Mouse (Mus musculus): ENCODE results near the gene Igf2bp3. TPM values are rescaled to one million over a fixed set of nuclear protein-coding genes. Genes with fewer than 3 reads are reported as not detected.

Gene Igf2bp3
- polyA plus RNA-seq, 1 experiment from 2014 or later, result 73.4 TPM

GRCm38 (mm10) chr6:49068361-49068760 is 146.4 kb downstream of the Igf2bp3 start:
- Histone ChIP-seq H3K9ac (ENCODE audit: low read depth, low read length) (no peak overlapping the region), H3K27ac (ENCODE audit: low read depth, low read length) (no peak overlapping the region), H3K4me3 (ENCODE audit: low read length) (no peak overlapping the region), H3K4me1 (ENCODE audit: control insufficient read depth, insufficient read depth, low read length) (no peaks in the 10 kb centered on the region), H3K27me3 (ENCODE audit: control insufficient read depth, insufficient read depth, low read length) (no peaks in the 10 kb centered on the region), H3K9me3 (ENCODE audit: control insufficient read depth, low read length) (no peaks in the 10 kb centered on the region), H3K4me2 (replicated peaks; ENCODE audit: low read depth, low read length) (no peak overlapping the region), H3K36me3 (ENCODE audit: control insufficient read depth, insufficient read depth, low read length) (no peaks in the 10 kb centered on the region)
- 54% methylated on average over 3 of the region's 4 CpGs for WGBS
- ATAC-seq (ENCODE audit: low FRiP score, low TSS enrichment), result no peak

- Histone ChIP-seq H3K27me3 (ENCODE audit: control insufficient read depth, insufficient read depth, low read length) (no peaks in the 10 kb centered on the region), H3K27ac (ENCODE audit: low read depth, low read length) (no peak overlapping the region), H3K4me1 (ENCODE audit: control insufficient read depth, insufficient read depth, low read length) (peaks cover 5% of the 10 kb centered on the region; the same call in 1 of the 2 replicates), H3K9ac (ENCODE audit: low read depth, low read length) (no peak overlapping the region), H3K36me3 (ENCODE audit: control insufficient read depth, insufficient read depth, low read length) (no peaks in the 10 kb centered on the region), H3K4me2 (replicated peaks; ENCODE audit: low read depth, low read length) (no peak overlapping the region), H3K9me3 (ENCODE audit: control insufficient read depth, low read length) (no peaks in the 10 kb centered on the region), H3K4me3 (ENCODE audit: low read length) (no peak overlapping the region)
- WGBS, result 41% methylated on average over 8 of the region's 8 CpGs
- ATAC-seq (ENCODE audit: low FRiP score, low TSS enrichment), result no peak; the same call in 1 of the 2 replicates
Measured at GRCm38 (mm10) chr6:49057053-49058021, 157.4 kb downstream of the Igf2bp3 start.

- Histone ChIP-seq H3K36me3 (ENCODE audit: control insufficient read depth, insufficient read depth, low read length) (no peaks in the 10 kb centered on the region), H3K4me1 (ENCODE audit: control insufficient read depth, insufficient read depth, low read length) (peaks cover 5% of the 10 kb centered on the region; the same call in 1 of the 2 replicates), H3K9me3 (ENCODE audit: control insufficient read depth, low read length) (no peaks in the 10 kb centered on the region), H3K9ac (ENCODE audit: low read depth, low read length) (no peak overlapping the region), H3K27me3 (ENCODE audit: control insufficient read depth, insufficient read depth, low read length) (no peaks in the 10 kb centered on the region), H3K4me3 (ENCODE audit: low read length) (no peak overlapping the region), H3K4me2 (replicated peaks; ENCODE audit: low read depth, low read length) (no peak overlapping the region), H3K27ac (ENCODE audit: low read depth, low read length) (no peak overlapping the region)
- 83% methylated on average over 9 of the region's 9 CpGs for WGBS
- no peak for ATAC-seq (ENCODE audit: low FRiP score, low TSS enrichment)
Measured at GRCm38 (mm10) chr6:49056009-49056408, 158.7 kb downstream of the Igf2bp3 start.

GRCm38 (mm10) chr6:49055256-49055733 is 159.5 kb downstream of the Igf2bp3 start:
- Histone ChIP-seq H3K9me3 (ENCODE audit: control insufficient read depth, low read length) (no peaks in the 10 kb centered on the region), H3K36me3 (ENCODE audit: control insufficient read depth, insufficient read depth, low read length) (no peaks in the 10 kb centered on the region), H3K4me2 (replicated peaks; ENCODE audit: low read depth, low read length) (no peak overlapping the region), H3K27ac (ENCODE audit: low read depth, low read length) (no peak overlapping the region), H3K9ac (ENCODE audit: low read depth, low read length) (no peak overlapping the region), H3K27me3 (ENCODE audit: control insufficient read depth, insufficient read depth, low read length) (no peaks in the 10 kb centered on the region), H3K4me1 (ENCODE audit: control insufficient read depth, insufficient read depth, low read length) (peaks cover 5% of the 10 kb centered on the region; the same call in 1 of the 2 replicates), H3K4me3 (ENCODE audit: low read length) (no peak overlapping the region)
- ATAC-seq (ENCODE audit: low FRiP score, low TSS enrichment), result peak; percentile 28; the same call in 1 of the 2 replicates
- WGBS, result 15% methylated on average over 7 of the region's 7 CpGs

- no peak for ATAC-seq (ENCODE audit: low FRiP score, low TSS enrichment)
- Histone ChIP-seq H3K27ac (ENCODE audit: low read depth, low read length) (no peak overlapping the region), H3K4me2 (replicated peaks; ENCODE audit: low read depth, low read length) (no peak overlapping the region), H3K9ac (ENCODE audit: low read depth, low read length) (no peak overlapping the region), H3K27me3 (ENCODE audit: control insufficient read depth, insufficient read depth, low read length) (no peaks in the 10 kb centered on the region), H3K9me3 (ENCODE audit: control insufficient read depth, low read length) (no peaks in the 10 kb centered on the region), H3K36me3 (ENCODE audit: control insufficient read depth, insufficient read depth, low read length) (no peaks in the 10 kb centered on the region), H3K4me3 (ENCODE audit: low read length) (no peak overlapping the region), H3K4me1 (ENCODE audit: control insufficient read depth, insufficient read depth, low read length) (peaks cover 5% of the 10 kb centered on the region; the same call in 1 of the 2 replicates)
- WGBS, result 70% methylated on average over 5 of the region's 5 CpGs
Measured at GRCm38 (mm10) chr6:49052191-49052590, 162.6 kb downstream of the Igf2bp3 start.

GRCm38 (mm10) chr6:49050677-49051410 is 163.9 kb downstream of the Igf2bp3 start:
- Histone ChIP-seq H3K4me3 (ENCODE audit: low read length) (no peak overlapping the region), H3K4me1 (ENCODE audit: control insufficient read depth, insufficient read depth, low read length) (peaks cover 5% of the 10 kb centered on the region; the same call in 1 of the 2 replicates), H3K9me3 (ENCODE audit: control insufficient read depth, low read length) (no peaks in the 10 kb centered on the region), H3K27me3 (ENCODE audit: control insufficient read depth, insufficient read depth, low read length) (no peaks in the 10 kb centered on the region), H3K9ac (ENCODE audit: low read depth, low read length) (no peak overlapping the region), H3K36me3 (ENCODE audit: control insufficient read depth, insufficient read depth, low read length) (no peaks in the 10 kb centered on the region), H3K27ac (ENCODE audit: low read depth, low read length) (no peak overlapping the region), H3K4me2 (replicated peaks; ENCODE audit: low read depth, low read length) (no peak overlapping the region)
- ATAC-seq (ENCODE audit: low FRiP score, low TSS enrichment), result no peak
- 79% methylated on average over 11 of the region's 11 CpGs for WGBS

GRCm38 (mm10) chr6:49048395-49048794 is 166.4 kb downstream of the Igf2bp3 start:
- H3K4me2 ChIP-seq (replicated peaks; ENCODE audit: low read depth, low read length), result no peak overlapping the region
- no peak for ATAC-seq (ENCODE audit: low FRiP score, low TSS enrichment)
- no peaks in the 10 kb centered on the region for H3K9me3 ChIP-seq (ENCODE audit: control insufficient read depth, low read length)
- no peaks in the 10 kb centered on the region for H3K27me3 ChIP-seq (ENCODE audit: control insufficient read depth, insufficient read depth, low read length)
- H3K36me3 ChIP-seq (ENCODE audit: control insufficient read depth, insufficient read depth, low read length), result no peaks in the 10 kb centered on the region
- no peaks in the 10 kb centered on the region for H3K4me1 ChIP-seq (ENCODE audit: control insufficient read depth, insufficient read depth, low read length)
- H3K27ac ChIP-seq (ENCODE audit: low read depth, low read length), result no peak overlapping the region
- H3K4me3 ChIP-seq (ENCODE audit: low read length), result no peak overlapping the region
- 92% methylated on average over 10 of the region's 10 CpGs for WGBS
- no peak overlapping the region for H3K9ac ChIP-seq (ENCODE audit: low read depth, low read length)

- no peak overlapping the region for H3K9ac ChIP-seq (ENCODE audit: low read depth, low read length)
- H3K9me3 ChIP-seq (ENCODE audit: control insufficient read depth, low read length), result no peaks in the 10 kb centered on the region
- H3K4me3 ChIP-seq (ENCODE audit: low read length), result no peak overlapping the region
- WGBS, result 72% methylated on average over 10 of the region's 10 CpGs
- no peak overlapping the region for H3K4me2 ChIP-seq (replicated peaks; ENCODE audit: low read depth, low read length)
- no peak for ATAC-seq (ENCODE audit: low FRiP score, low TSS enrichment)
- no peaks in the 10 kb centered on the region for H3K36me3 ChIP-seq (ENCODE audit: control insufficient read depth, insufficient read depth, low read length)
- H3K4me1 ChIP-seq (ENCODE audit: control insufficient read depth, insufficient read depth, low read length), result no peaks in the 10 kb centered on the region
- no peak overlapping the region for H3K27ac ChIP-seq (ENCODE audit: low read depth, low read length)
- H3K27me3 ChIP-seq (ENCODE audit: control insufficient read depth, insufficient read depth, low read length), result no peaks in the 10 kb centered on the region
Measured at GRCm38 (mm10) chr6:49047848-49048247, 166.9 kb downstream of the Igf2bp3 start.

Measured in kidney, embryonic 14.5 days (tissue).